Mouse (Mus musculus) kidney, adult 2 months (tissue): ENCODE results near the gene Apba3.

Experiments used
- CTCF ChIP-seq: fragments of 200-500 bp; conservative IDR thresholded peaks from 2 replicates; pipeline ENCODE4 v1.5.1; 2011; ENCODE audit warnings: low read depth, mild to moderate bottlenecking, control low read depth, low read length, moderate library complexity, mixed read lengths; ENCODE audit not compliant: insufficient read depth, insufficient read length
- POLR2A ChIP-seq: fragments of 200-500 bp; IDR thresholded peaks from one replicate; pipeline ENCODE4 v1.6.1; 2011; ENCODE audit warnings: low read depth, low read length, control low read depth

DNA sequence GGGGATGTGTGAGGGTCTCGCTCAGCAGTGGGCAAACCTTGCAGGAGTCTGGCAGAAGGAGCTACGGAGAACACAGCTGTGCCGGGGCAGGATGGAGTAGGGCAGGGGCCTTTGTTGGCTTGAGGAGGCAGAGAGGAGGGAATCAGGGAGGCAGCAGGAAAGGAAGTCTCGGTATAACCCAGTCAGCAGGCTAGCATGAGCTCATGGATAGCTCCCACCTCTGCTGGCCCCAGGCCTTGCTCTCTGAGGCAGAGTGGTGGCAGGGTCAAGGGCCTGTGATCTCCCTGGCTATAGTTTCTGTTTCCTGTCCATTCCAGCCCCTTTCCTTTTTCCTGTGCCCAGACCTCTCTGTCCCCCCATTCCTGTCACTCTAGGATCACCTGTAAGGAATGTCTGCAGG lies 35.5 kb downstream of the Apba3 start:
- TF ChIP-seq POLR2A = no peak
- TF ChIP-seq CTCF = no peak
